Mouse (Mus musculus): Measurements from ENCODE around the gene Olfr1493-ps1.

- TF ChIP-seq GATA1 (IDR thresholded peaks at IDR 0.05; ENCODE audit: borderline replicate concordance, low read length) (no peak), FLI1 (IDR thresholded peaks at IDR 0.05; ENCODE audit: low read length) (no peak)
Measured at GRCm38 (mm10) chr19:13696968-13697367, 26.1 kb upstream of the Olfr1493-ps1 start, which contains the start of gene Olfr1491.

Measured in megakaryocyte, embryonic 14.5 days (primary cell).